Mouse (Mus musculus): ENCODE measurements at regions not wholly inside any gene's neighbourhood (a gene's known extent, or its start where the extent isn't known, plus 50 kb on each side); places are given as distances from the start of the nearest gene placed in this dataset.

DNA sequence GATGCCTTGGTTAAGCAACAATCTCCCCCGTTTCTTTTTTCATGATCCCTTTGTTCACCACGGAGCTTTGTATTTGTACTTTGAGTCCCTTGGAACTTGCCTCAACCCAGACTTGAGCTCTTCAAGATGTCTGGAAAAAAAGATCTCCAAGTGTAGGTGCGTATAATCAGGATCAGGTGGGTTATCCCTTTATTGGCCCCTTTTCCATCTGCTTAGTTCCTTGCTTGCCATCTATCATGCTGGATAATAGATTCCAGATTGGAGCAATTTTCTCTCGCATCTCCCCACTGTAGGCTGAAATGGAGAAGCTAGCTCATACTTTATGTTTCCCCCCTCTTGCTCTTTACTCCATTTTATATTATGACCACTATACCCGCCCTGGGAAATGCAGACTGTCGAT lies 474.5 kb upstream of the Rgma start:
- TF ChIP-seq HCFC1 (IDR thresholded peaks at IDR 0.05; ENCODE audit: low read depth, low read length) (no peak), CTCF (IDR thresholded peaks at IDR 0.05 in 2 of 3, conservative IDR thresholded peaks at IDR 0.05 in 1 of 3; ENCODE audit: control insufficient read depth in 1 of 3, insufficient read depth in 1 of 3, low read depth in 2 of 3, low read length in 3 of 3, poor library complexity in 1 of 3, severe bottlenecking in 1 of 3) (no peak), MAX (IDR thresholded peaks at IDR 0.05; ENCODE audit: low read length) (no peak), MEF2A (IDR thresholded peaks at IDR 0.05; ENCODE audit: extremely low read depth, insufficient replicate concordance, low read depth, low read length, poor library complexity, severe bottlenecking) (no peak), POLR2AphosphoS2 (IDR thresholded peaks at IDR 0.05; ENCODE audit: low read length) (no peak), TCF12 (IDR thresholded peaks at IDR 0.05; ENCODE audit: low read depth, low read length) (no peak), ZMIZ1 (IDR thresholded peaks at IDR 0.05; ENCODE audit: low read depth, low read length) (no peak), NELFE (IDR thresholded peaks at IDR 0.05; ENCODE audit: low read depth, low read length) (no peak), USF1 (IDR thresholded peaks at IDR 0.05; ENCODE audit: low read depth, low read length) (no peak), TBP (IDR thresholded peaks at IDR 0.05; ENCODE audit: low read depth, low read length) (no peak), RAD21 (IDR thresholded peaks at IDR 0.05; ENCODE audit: low read depth, low read length) (no peak)

Data from MEL (cell line).